Mouse (Mus musculus): ENCODE data around the gene Cdc123. TPM values are rescaled to one million over a fixed set of nuclear protein-coding genes. Genes with fewer than 3 reads are reported as not detected.

The Cdc123 gene
- polyA plus RNA-seq (2012; rRNA removed), result 31.4 and 54.6 TPM in 2 replicates

DNA sequence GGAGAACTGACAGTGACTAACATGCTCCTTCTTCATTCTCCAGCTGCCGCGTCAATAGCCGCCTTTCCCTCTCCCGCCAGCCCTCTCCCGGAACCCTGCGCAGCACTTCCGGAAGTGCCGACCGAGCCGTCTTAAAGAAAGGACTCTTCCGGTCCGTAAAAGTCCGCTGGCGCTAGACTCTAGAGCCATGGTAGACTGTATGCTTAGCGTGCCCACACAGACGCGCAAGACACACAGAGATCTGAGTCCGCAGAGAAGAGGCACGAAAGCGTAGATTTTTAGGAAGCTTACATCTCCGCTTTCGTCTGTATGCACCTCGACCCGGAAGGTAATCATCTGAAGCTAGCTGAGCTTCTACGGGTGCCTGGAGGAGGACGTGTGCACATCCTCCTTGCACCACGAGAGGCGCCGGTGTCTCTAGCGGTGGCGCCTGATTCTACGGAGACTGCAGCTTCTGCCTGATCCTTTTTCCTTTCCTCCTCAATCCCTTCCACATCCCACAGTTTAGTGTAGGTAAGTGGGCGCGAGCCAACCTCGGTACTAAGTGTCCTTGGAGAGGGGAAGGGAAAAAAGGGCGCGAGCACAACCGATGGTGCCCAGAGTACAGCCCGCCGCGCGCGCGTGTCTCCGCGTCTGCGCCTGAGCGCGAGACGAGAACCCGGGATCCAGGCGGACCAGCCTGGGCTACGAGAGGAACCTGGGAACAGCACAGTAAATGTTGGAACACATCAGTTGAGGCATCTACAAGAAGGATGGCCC is at the start of gene Cdc123, which contains the start of gene Nudt5:
Gene Cdc123, minus strand, starts transcription at position 292 of the 759 bp plus-strand sequence.
Gene Nudt5, plus strand, starts transcription at position 147 of the 759 bp plus-strand sequence.
- Histone ChIP-seq H3K4me3 (replicated peaks; ENCODE audit: extremely low read depth, low read depth, low read length) (peak within 1 kb of the TSS; percentile 100), H3K4me1 (ENCODE audit: control insufficient read depth, insufficient read depth, low read length) (no peaks in the 10 kb centered on the region)
- DNase-seq, result peak; percentile 86
- WGBS, result under 1% methylated on average over 53 of the region's 53 CpGs
- TF ChIP-seq POLR2A (IDR thresholded peaks at IDR 0.05; ENCODE audit: borderline replicate concordance, extremely low read depth, low read depth, low read length) (peak; percentile 65; the same call in 1 of the 2 replicates), CTCF (IDR thresholded peaks at IDR 0.05; ENCODE audit: insufficient read depth, low read length) (peak; percentile 80)

- no peak for TF ChIP-seq CTCF (IDR thresholded peaks at IDR 0.05; ENCODE audit: insufficient read depth, low read length)
- TF ChIP-seq POLR2A (IDR thresholded peaks at IDR 0.05; ENCODE audit: borderline replicate concordance, extremely low read depth, low read depth, low read length), result no peak
- peaks cover 2% of the 10 kb centered on the region for H3K4me1 ChIP-seq (ENCODE audit: control insufficient read depth, insufficient read depth, low read length)
- WGBS, result 40% methylated on average over 11 of the region's 11 CpGs
- peak; percentile 5 for DNase-seq
- peak overlapping the region; percentile 39 for H3K4me3 ChIP-seq (replicated peaks; ENCODE audit: extremely low read depth, low read depth, low read length)
Observed at GRCm38 (mm10) chr2:5894296-5894695, 49.3 kb upstream of the Cdc123 start.

DNA sequence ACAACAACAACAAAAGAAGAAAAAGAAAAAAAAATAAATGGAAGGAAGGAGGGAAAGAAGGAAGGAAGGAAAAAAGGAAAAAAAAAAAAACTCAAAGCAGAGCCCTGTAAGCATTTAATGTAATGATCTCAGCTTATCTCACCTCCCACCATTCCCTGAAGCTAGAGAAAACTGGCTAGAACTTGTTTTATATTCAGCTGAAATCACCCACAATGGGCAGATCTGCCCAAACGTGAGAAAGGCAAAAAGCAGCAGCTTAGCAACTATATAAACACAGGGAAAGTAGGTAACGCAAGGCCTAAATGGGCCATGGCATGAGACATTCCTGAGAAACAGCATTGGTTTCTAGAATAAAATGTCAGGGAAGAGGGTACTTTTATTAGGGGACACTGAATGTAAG is 44.4 kb upstream of the Cdc123 start:
- no peak for DNase-seq
- H3K4me3 ChIP-seq (replicated peaks; ENCODE audit: extremely low read depth, low read depth, low read length), result no peak overlapping the region
- 57% methylated on average over 2 of the region's 2 CpGs for WGBS
- H3K4me1 ChIP-seq (ENCODE audit: control insufficient read depth, insufficient read depth, low read length), result peaks cover 2% of the 10 kb centered on the region
- TF ChIP-seq POLR2A (IDR thresholded peaks at IDR 0.05; ENCODE audit: borderline replicate concordance, extremely low read depth, low read depth, low read length) (no peak), CTCF (IDR thresholded peaks at IDR 0.05; ENCODE audit: insufficient read depth, low read length) (no peak)

GRCm38 (mm10) chr2:5888865-5889264 is 43.9 kb upstream of the Cdc123 start:
- H3K4me1 ChIP-seq (ENCODE audit: control insufficient read depth, insufficient read depth, low read length), result no peaks in the 10 kb centered on the region
- TF ChIP-seq POLR2A (IDR thresholded peaks at IDR 0.05; ENCODE audit: borderline replicate concordance, extremely low read depth, low read depth, low read length) (no peak), CTCF (IDR thresholded peaks at IDR 0.05; ENCODE audit: insufficient read depth, low read length) (no peak)
- DNase-seq, result no peak
- no peak overlapping the region for H3K4me3 ChIP-seq (replicated peaks; ENCODE audit: extremely low read depth, low read depth, low read length)
- 79% methylated on average over 5 of the region's 5 CpGs for WGBS

DNA sequence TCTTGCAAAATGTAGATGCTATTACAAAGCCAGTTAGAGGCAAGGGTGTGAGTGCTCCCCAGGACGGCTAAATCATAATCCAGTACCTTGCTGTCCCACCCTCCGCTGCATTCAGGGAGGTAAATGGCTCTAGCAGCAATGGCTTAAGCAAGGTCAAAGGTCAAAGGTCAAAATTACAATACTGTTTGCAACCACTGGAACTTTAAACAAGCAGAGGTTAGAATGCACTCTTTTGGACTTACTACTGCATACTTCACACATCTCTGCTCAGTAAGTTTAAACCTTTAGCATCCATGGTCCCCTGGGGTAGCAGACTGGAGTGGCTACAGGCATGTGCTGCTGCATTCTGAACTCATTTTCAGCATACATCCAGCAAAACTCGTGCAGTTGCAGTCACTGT is 32.5 kb upstream of the Cdc123 start:
- Histone ChIP-seq H3K4me3 (replicated peaks; ENCODE audit: extremely low read depth, low read depth, low read length) (no peak overlapping the region), H3K4me1 (ENCODE audit: control insufficient read depth, insufficient read depth, low read length) (no peaks in the 10 kb centered on the region)
- TF ChIP-seq POLR2A (IDR thresholded peaks at IDR 0.05; ENCODE audit: borderline replicate concordance, extremely low read depth, low read depth, low read length) (no peak), CTCF (IDR thresholded peaks at IDR 0.05; ENCODE audit: insufficient read depth, low read length) (no peak)
- no peak for DNase-seq
- 77% methylated on average over 3 of the region's 3 CpGs for WGBS

DNA sequence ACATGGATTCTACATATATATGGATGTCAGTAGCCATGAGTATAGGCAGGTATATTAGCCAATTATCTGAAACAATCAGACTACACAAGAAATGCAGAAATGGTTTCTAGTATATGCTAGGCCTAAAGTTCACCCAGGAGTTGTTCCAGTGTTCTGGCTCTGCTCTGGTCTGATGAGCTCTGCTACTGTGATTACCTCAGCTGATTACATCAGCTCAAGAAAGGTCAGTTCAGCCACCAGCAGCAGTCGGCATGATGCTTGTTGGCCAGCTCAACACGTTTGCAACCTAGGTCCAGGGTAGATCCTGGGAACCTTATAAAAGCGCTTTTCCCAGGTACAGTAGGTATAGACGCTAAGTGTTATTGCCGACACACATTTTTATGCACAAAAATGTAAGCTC is 24.8 kb upstream of the Cdc123 start:
- no peak overlapping the region for H3K4me3 ChIP-seq (replicated peaks; ENCODE audit: extremely low read depth, low read depth, low read length)
- 93% methylated on average over 5 of the region's 5 CpGs for WGBS

DNA sequence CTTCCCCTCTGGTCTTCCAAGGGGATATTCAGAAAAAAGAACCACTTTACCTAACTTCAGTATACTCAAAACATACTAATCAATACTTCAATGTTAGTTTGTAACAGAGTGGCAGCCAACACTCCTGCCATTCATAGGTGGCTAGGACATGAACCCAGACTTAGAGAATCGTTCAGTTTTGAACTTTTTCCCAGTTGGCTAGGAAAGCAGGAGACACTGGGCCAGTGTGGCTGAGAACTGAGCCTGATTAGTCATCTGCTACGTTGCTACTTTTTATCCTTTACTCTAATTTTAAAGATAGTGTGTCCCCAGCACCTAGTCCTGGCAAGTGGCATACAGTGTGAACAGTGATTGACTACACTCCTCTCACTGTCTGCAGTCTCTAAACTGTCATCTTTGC is 22.7 kb upstream of the Cdc123 start:
- 72% methylated on average over 2 of the region's 2 CpGs for WGBS
- TF ChIP-seq POLR2A (IDR thresholded peaks at IDR 0.05; ENCODE audit: borderline replicate concordance, extremely low read depth, low read depth, low read length) (no peak), CTCF (IDR thresholded peaks at IDR 0.05; ENCODE audit: insufficient read depth, low read length) (no peak)
- no peak overlapping the region for H3K4me3 ChIP-seq (replicated peaks; ENCODE audit: extremely low read depth, low read depth, low read length)
- DNase-seq, result no peak
- no peaks in the 10 kb centered on the region for H3K4me1 ChIP-seq (ENCODE audit: control insufficient read depth, insufficient read depth, low read length)

More for the DNA sequence above, 24.8 kb upstream of the Cdc123 start:
- no peak for DNase-seq
- no peaks in the 10 kb centered on the region for H3K4me1 ChIP-seq (ENCODE audit: control insufficient read depth, insufficient read depth, low read length)
- TF ChIP-seq CTCF (IDR thresholded peaks at IDR 0.05; ENCODE audit: insufficient read depth, low read length), result no peak
- no peak for TF ChIP-seq POLR2A (IDR thresholded peaks at IDR 0.05; ENCODE audit: borderline replicate concordance, extremely low read depth, low read depth, low read length)

DNA sequence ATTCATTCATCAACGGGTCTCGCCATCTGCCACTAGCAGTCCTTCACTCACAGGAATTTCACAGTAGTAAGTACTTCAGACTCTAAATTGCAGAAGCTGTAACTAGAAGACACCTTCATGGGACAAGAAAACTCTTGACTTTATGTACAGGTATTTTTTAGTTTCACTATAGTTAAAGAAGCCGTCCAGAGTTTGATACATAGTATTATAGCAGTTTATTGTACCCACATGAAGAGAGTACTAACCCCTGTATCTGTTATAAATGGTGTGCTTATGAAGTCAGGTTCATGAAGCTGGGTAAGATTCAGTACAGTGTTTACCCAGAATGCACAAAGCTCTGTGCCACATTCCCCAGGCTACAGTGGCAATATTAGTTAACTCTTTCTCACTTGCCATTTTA is 17.9 kb upstream of the Cdc123 start, which contains the start of gene Gm13199:
Gene Gm13199, minus strand, starts transcription at position 101 of the 400 bp plus-strand sequence.
- no peaks in the 10 kb centered on the region for H3K4me1 ChIP-seq (ENCODE audit: control insufficient read depth, insufficient read depth, low read length)
- no peak within 1 kb of the TSS for H3K4me3 ChIP-seq (replicated peaks; ENCODE audit: extremely low read depth, low read depth, low read length)
- DNase-seq, result no peak
- 92% methylated on average over 3 of the region's 3 CpGs for WGBS
- no peak for TF ChIP-seq POLR2A (IDR thresholded peaks at IDR 0.05; ENCODE audit: borderline replicate concordance, extremely low read depth, low read depth, low read length)
- TF ChIP-seq CTCF (IDR thresholded peaks at IDR 0.05; ENCODE audit: insufficient read depth, low read length), result no peak

DNA sequence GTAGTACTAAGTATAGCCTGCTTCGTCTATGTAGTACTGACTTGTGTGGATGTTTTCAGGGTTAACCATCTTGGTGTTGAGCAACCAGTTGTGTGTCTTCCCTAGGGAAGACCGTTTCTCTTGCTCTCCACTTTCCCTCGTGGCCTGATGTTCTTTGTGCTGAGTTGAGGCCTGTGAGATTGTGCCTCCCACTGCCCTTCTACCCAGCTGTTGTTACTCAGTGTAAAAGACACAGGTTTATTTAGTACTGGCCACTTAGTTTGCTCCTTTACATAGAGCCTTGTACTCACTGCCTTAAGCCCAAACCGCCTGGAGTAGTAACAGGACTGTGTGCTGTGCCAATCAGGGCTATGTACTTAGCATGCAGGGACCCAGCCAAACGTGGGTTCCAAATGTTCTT is 6.9 kb upstream of the Cdc123 start:
- no peak for TF ChIP-seq POLR2A (IDR thresholded peaks at IDR 0.05; ENCODE audit: borderline replicate concordance, extremely low read depth, low read depth, low read length)
- TF ChIP-seq CTCF (IDR thresholded peaks at IDR 0.05; ENCODE audit: insufficient read depth, low read length), result no peak
- H3K4me1 ChIP-seq (ENCODE audit: control insufficient read depth, insufficient read depth, low read length), result 0 out of 2 replicates have a peak, but pooled peaks cover 2% of the 10 kb centered on the region
- WGBS, result 72% methylated on average over 5 of the region's 5 CpGs
- H3K4me3 ChIP-seq (replicated peaks; ENCODE audit: extremely low read depth, low read depth, low read length), result no peak overlapping the region
- DNase-seq, result no peak

GRCm38 (mm10) chr2:5851116-5851515 is 6.2 kb upstream of the Cdc123 start:
- no peak for DNase-seq
- TF ChIP-seq CTCF (IDR thresholded peaks at IDR 0.05; ENCODE audit: insufficient read depth, low read length) (no peak), POLR2A (IDR thresholded peaks at IDR 0.05; ENCODE audit: borderline replicate concordance, extremely low read depth, low read depth, low read length) (no peak)
- Histone ChIP-seq H3K4me1 (ENCODE audit: control insufficient read depth, insufficient read depth, low read length) (0 out of 2 replicates have a peak, but pooled peaks cover 2% of the 10 kb centered on the region), H3K4me3 (replicated peaks; ENCODE audit: extremely low read depth, low read depth, low read length) (no peak overlapping the region)
- WGBS, result 79% methylated on average over 9 of the region's 9 CpGs
